Mouse (Mus musculus) right cerebral cortex, postnatal 4 days (tissue): ENCODE results near the gene Lmo3.

Experiments
- DNase-seq: peaks from one replicate; pipeline ENCODE4 v3.0.0-alpha.2; 2022

Gene Lmo3

DNA sequence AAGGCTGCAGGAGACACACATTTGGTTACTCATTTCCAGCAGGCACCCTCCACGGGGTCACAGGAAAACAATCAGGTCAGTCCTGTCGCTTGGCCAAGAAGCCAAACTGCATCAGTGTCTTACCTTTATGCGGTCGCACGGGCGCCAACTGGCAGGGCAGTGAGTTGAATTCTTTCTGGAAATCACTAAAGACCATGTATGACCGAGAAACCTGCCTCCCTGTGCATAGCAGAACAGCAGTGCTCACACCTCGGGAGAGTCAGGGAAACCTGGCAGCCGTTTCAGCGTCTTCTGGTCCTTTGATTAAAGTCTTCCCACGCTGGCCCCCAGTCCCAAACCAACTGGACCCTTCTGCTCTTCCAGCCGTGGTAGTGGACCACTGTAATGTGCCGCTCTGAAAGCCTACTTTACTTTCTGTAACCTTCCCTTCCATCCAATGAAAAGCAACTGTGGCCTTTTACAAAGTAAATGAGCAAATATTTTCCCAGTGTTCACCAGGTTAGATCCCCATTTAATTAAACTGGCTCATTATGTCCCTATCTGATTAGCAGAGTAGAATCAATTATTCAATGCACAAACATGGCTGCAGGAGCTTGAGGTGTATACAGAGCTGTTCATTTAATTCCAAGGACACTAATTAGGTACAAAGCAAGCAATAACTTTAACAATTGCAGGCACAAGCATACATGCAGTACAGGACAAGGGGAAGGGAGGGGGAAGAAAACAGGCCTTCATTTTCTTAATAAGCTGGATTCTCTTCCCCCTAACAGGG lies at the start of gene Lmo3:
Gene Lmo3 (minus strand): TSS at position 235 of the 772 bp plus-strand sequence.
- peak; percentile 5 for DNase-seq

DNA sequence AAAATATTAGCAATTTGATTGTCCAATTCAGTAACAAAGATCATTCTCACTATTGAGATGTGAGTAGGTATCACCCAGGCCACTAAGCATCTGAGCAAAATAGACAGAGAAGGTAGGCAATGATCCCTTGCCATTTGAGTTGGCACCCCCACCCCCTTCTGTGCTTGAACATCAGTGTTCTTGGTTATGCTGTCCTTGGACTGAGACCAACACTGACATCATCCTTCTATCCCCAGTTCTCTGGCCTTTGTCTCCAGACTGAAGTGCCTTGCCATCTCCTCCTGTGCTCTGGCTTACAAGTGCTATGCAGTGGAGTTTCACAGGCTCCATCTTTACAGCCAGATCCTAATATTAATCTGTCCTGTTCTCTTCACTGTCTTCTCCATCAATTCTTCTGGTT lies 39.0 kb upstream of the Lmo3 start:
- DNase-seq: no peak

DNA sequence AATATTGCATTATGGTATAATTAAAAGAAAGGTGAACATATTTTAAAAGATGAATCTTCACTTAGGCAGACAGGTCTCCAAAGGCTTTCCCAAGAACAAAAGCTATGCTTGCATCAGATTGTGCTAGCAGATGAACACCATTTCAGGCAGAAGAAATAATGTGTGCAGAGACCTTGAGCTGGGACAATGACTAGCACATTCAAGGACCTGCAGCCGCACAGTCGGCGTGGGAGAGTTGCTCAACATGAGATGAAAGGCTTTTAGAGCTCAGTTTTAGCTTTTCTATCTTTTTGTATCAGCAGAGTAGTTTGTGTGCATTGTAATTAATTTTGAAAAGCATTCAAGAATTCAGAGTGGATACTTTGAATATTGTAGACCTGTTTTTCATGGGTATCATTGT lies 36.6 kb upstream of the Lmo3 start:
- no peak for DNase-seq

DNA sequence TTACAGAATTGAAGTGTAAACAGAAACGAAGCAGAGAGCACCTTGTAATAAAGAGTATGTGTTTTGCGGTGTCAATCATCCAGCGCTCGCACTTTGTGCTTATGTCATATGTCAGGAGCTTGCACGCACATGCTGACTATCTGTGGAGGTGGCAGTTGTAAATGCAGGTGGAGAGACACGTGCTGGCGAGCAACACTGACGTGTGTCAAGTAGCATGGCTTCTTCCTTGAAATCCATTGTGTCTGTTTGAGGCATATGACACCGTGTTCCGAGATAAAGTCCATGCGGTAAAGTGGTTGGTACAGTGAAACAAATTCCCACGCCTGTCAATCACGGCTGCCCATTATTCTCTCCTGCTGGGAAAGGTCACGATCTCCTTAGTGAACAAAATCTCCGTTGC lies 15.2 kb upstream of the Lmo3 start:
- no peak for DNase-seq

DNA sequence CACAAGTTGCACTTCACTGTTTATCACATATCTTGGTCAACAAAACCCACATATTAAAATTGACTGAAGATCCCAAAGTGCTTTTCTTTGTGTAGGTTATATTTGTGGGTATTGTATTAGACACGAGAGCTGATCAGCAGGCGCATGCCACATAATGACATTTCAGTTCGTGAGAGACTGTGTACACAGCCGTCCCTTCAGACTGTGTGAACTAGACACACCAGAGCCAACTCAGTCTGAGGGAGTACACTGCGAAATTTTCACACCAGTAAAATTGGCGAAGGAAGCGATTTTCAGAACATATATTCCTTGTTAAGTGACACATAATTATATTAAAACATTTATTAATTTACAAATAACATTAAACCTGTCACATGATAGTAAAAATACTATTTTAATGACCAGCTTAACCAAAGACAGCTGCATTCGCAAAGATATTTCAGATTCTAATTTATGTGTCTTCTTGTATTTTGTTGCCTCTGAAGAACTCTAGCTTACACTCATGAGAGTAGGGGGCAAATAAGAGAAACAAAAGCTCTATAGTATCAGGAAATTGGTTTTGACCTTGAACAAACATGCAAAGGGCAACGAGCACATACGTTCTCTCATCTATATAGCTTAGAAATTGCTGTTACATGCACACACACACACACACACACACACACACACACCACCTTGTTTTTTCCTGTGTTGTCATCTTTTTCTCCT lies 14.4 kb upstream of the Lmo3 start:
- no peak for DNase-seq

DNA sequence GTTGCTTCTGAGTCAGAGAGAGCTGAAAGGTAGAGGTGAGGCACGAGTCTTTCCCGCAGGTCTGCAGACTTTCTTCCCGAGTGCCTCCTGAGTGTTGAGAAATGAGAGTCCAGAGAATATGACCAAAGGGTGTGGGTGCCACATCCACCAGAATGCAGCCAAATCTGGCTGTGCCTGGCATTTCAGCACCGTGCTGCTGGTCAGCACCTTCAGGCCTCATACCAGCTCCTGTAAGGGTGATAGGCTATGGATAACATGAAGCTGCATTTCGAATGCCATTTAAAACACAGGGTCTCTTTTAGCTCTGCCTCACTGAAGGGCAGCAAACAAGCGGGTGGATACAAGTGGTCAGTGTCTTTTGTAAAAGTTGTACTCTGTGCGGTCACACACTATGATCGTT lies 1.5 kb upstream of the Lmo3 start:
- no peak for DNase-seq

DNA sequence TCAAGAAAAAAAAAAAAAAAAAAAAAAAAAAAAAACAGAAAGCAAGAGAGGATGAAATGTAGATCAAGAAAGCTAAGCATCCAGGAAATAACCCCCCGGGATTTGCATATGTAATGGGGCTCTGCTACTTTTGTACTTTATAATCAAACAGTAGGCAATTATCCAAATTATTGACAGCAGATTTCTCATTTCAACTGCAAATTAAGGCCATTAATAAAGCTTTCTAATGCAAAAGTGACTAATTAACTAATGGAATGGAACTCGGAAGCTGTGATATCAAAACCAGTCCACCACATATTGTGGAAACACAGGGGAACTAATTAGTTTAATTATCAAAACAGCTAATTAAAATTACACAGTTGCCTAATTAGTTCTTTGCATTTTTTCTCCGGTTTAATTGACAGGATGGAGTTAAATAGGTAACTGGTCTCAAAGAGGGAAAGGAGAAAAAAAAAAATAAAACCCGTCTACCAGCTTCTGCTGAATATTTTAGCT lies 785 bp upstream of the Lmo3 start:
- DNase-seq: no peak

DNA sequence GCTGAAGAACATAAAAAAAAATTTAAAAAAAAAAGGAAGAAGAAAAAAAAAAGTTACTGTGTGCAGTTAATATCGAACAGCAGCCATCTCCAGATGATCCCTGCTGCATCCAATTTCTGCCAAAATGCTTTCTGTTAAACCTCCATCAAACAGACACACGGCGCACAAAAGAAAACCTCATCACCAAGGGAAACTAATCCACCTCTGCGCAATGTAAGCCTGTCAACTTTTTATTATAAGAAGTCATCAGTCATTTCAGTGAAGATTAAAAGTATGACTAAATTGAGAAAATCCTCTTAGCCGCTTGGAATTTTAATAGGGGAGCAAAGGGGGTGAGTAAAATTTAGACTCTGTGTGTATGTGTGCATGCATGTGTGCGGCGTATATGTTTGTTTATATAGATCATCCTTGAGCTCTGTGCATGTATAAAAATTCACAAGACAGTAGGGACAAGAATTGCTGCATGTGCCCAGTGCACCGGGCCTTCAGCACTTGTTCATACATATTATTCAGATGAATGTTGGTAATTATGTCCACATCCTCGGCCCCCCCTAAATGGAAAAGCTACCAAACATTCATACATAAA lies 1.2 kb downstream of the Lmo3 start:
- no peak for DNase-seq

DNA sequence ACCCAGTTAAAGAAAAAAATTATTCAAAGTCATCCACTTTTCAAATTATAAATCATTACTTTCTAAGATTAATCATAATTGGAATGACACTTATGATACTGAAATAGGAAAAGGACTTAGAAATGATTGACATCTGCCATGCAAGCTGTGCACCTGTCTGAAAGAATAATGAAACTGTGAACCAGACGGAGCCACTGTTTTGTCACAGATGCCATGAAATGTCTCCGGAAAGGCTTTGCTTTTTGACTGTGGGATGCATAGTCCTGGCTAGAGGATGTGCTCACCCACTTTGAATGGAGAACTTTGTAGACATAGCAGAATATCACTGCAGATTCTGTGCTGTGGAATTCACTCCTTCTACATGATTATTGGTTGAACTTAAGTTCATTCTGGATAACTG lies 18.4 kb downstream of the Lmo3 start:
- no peak for DNase-seq

DNA sequence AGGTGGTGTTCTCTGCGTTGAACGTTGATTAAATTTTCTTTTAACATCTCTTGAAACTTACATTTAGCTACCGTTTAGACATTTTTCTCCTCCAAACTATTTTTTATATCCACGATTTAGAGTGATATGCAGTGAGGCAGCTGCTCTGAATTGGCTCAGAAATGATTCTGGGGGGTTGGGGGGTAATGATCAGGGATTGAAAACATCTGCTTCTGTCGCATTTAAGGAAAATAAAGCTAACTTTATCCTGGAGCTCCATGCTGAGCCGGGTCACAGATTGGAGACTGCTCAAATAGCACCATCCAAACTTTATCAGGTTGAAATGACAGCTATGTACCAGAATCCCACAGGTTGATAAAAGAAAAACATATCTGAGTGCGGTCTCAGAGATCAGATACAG lies 29.6 kb downstream of the Lmo3 start:
- DNase-seq: no peak

DNA sequence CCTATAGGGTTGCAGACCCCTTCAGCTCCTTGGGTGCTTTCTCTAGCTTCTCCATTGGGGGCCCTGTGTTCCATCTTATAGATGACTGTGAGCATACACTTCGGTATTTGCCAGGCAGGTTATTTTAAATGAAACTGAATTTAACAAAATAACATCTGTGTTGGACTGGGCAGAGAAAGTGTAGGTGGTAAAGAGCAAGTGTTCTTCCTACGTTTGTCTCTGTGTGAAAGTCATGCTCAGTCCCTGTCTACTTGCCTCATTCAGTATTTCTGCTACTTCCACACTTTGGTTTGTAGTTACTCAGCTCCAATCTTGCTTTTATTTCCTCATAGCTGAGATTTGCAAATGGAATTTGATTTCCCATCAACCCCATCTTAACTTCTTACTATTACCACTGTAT lies 46.9 kb downstream of the Lmo3 start:
- no peak for DNase-seq

DNA sequence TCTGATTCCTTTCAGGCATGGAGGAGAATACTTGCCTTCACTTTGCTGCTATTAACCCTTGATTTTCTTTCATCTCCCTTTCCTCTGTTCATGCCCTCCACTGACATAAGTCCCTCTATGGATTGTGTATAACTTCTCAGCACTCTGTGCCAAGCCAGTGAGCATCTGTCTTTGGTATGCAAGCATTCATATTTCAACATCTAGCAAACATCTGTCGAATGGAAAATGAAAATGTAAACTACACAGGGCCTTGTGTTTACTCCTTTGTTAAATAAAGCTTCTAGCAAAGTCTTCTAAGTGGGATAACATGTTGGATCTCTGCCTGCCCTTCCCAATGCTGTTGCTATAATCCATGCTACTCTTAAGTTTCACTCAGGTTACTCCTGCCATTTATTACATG lies 75.1 kb downstream of the Lmo3 start:
- no peak for DNase-seq

DNA sequence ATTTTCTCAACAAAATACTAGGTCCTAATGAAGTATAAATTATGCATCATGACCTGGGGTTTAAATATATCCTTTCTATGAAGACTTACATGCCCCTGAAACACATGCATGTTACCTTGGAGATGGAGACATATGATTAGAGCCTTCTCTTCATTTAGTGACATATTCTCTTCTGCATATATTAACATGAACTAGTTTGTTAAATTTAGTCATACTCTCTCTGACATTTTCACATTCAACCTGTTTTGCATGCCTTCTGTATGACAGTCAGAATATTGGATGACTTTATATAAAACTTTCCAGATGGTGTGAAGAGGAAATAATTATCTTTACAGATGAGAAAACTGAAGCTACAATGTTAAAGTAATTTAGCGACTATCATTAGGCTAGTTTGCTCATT lies 77.8 kb downstream of the Lmo3 start:
- no peak for DNase-seq

DNA sequence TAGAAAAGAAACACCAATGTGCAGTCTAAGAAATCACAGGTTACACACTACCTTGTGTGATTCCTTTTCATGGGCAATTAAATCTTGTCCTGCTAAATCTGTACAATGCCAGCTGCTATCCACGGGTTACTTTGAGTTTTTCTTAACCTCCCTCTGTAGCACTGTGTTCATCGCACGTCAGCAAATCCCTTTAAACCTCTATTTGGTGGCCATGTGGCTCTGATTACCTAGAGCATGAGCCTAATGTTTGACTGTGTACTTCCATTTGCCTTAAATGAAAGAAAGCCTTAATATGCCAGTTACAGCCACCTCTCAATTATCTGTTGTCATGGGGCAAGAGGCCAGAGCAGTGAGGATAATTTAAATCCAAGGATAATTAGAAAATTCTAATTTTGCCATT lies 98.9 kb downstream of the Lmo3 start:
- no peak for DNase-seq

DNA sequence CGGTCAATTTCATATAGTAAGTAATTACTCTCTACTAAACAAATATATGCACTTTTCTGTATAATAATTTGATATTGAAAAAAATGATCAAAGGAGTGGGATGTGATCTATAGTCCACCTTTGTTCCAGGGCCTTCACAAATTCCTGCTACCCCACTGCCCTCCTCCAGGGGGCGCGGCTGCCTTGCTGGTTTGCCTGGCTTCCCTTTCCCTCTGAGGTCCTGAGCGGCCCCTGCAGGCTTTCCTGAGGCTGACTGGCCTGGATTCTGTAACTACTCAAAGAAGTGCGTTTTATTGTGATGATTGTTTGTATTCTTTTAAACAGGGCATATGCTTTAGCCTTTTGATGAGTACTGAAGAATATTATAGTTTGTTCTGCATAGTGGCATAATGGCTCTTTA lies 104.2 kb downstream of the Lmo3 start:
- DNase-seq: peak; percentile 59

DNA sequence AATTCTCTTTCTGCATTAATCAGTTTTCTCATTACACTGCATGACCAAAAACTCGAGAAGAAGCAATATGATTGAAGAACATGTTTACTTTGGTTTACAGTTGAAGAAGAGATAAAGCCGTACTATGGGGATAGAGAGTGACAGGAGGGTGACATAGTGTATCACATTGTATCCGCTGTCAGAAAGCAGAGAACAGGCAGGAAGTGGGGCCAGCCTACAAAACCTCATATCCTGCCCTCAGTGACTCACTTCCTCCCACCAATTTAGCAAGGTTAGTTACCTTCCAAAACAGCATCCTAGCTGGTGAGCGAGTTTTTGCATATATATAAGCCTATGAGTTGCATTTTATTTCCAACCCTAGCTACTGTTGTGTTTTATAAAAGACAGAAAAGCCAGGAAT lies 112.6 kb downstream of the Lmo3 start:
- no peak for DNase-seq

DNA sequence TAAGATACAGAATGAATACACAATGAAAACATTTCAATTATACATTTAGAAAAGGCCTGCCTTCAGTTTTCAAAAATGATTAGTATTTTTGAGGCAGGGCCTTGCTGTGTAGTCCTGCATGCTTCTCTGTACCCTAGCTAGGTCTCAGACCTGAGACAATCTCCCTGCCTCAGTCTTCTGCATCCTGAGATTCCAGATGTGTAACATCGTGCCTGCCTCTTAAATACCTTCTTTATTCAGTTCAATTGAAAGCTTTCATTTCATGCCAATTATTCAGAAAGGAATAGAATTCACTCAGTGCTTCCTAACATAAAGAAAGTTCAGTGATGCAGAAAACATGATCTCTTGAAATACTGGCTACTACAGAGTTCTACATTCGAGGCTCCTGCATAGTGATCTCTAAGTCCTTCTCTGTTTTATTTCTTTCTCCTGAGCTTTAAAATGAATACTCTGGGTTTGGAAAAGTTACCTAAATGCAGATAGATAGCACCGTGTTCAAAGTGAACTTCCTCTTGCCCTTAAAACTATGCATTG lies 137.2 kb downstream of the Lmo3 start:
- DNase-seq: no peak

DNA sequence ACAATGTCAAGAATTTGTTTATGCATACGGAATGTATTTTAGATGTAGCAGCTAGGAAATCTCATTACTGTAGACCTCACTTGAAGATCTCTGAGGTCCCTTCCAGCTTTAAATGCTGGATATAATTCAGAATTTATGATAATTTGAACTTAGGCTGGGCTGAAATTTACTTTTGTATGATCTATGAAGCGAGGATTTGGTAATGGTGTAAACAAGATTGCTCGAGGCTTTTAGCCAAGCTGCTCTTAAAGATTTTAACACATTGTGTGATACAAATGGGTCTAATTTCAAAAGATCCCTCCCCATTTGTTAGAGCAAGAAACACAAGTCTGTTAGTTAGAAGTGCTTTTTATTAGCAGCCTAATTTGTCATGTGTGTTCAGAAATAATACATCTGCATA lies 144.4 kb downstream of the Lmo3 start:
- no peak for DNase-seq

DNA sequence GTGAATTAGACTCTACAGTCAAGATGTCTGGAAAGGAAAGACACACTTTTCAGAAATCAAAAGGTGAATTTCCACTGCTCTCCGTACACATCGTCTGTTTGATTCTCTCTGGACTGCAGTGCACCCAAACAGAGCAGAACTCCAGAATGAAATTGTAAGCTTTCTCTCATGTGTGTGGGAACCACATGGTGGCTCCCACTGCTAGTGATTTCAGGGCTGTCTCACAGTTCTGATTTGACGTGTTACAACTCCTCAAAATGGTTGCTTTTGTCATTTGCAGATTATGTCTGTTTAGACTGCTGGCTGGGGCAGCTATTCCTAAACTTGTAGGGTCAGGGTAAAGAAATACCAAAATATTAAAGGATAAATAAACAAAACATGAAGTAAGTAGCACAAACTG lies 145.0 kb downstream of the Lmo3 start:
- DNase-seq: no peak

DNA sequence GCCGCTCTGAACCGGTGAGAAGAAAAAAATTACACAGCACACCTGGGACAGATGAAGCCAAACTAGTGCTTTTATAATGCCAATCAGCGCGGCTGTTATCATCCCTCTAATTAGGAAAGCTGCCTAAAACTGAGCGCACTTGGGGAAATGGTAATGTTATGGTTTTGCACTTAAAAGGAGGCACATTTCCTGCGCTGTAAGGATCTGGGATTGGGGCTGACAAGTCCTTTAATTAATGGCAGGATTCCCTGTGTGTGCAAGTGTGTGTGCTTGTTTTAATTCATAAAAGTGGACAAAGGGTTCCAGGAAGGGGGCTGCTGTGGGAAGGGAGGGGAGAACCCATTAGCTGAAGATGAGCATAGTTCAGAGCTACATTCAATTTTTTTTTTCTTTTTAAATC lies 154.4 kb downstream of the Lmo3 start:
- no peak for DNase-seq

DNA sequence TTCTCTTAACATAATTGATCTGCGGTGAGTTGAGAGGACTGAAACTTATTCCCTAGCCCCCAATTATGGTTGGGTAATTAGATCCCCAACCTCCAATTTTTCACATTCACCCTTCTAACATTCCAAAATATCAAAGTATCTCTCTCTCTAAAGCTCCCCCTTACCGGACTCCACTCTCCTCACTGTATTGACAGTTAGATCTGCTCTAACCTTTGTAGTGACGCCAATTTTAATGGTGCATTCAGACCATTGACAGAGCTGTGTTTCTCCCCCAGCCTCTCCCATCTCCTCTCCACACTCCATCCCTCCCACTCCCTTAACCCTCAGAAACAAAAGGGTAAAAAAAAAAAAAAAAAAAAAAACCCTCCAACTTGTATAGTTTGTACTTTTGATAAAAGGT lies 154.9 kb downstream of the Lmo3 start:
- DNase-seq: no peak

DNA sequence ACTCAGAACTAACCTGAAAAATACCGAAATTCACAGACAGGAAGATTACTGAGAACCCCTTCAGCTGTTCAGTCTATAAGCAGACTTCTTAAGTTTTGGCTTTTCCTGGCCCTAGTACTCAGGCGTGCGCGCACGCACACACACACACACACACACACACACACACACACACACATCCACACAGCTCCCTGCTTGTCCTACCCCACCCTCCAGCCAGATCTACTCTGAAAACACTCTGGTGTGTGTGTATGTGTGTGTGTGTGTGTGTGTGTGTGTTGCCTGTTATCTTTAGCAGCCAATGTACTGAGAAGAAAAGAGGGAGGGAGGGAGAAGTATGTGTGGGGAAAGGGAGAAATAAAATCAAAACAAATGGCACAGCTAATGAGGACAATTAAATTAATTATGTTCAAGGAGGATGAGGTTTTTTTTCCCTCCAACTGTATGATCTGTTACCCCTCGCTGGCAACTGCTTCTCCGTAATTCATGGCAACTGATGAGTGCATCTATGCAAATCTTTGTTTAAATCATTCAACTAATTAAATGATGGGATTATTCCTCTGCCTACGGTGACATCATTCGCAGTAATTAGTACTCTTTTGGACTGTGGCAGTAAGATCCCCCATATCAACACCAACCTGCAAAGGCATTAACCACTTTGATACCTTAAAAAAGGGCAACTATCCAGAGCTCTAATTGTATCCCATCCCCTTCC lies 157.1 kb downstream of the Lmo3 start:
- no peak for DNase-seq

DNA sequence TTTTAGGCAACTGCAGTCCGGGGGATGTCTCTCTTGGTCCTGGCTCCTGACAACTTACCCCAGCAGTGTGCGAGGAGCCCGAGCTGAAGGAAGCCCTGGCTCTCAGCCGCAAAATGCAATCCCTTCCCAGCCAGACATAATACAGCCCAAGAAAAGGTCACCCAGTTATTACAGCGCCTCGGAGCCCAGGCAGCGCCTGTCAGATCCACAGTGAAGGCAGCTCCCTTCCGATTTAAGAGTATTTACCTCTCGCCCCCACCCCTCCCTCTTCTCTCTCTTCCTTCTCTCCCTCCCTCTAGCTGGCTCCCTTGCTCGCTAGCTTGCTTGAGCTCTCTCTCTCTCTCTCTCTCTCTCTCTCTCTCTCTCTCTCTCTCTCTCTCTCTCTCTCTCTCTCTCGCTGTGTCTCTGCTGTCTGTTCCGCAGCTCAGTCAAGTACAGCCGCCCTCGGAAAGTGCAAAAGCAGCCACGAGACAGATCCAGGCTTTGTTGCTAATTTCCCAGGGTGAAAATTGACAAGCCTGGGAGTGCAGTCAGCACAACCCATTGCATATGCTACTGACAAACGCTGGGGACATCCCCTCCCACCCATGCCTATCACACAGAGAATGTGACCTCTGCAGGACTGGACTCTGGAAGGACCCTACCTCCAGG lies 159.0 kb downstream of the Lmo3 start:
- peak; percentile 37 for DNase-seq
